Mouse (Mus musculus) heart, embryonic 16.5 days (tissue): ENCODE results near the gene Dnph1. TPM values are rescaled to one million over a fixed set of nuclear protein-coding genes. Genes with fewer than 3 reads are reported as not detected.
"Not testable (repeated sequence)": the region's sequence is repeated elsewhere in the genome, so short reads cannot be mapped to it uniquely, and the experiment has no call there.

ENCODE experiments used
- ATAC-seq: fragments of 200-750 bp; cut with Nextera tagmentation; replicated peaks from 2 replicates; pipeline ENCODE4 v1.8.0; 2017; ENCODE audit warnings: moderate number of reproducible peaks; ENCODE audit not compliant: insufficient read depth, low FRiP score; ENCODE audit errors: extremely low read depth
- H3K27ac ChIP-seq: fragments of 300-500 bp; sonication (generic); 2 replicates; pipeline ENCODE4 v1.5.1; 2014; ENCODE audit warnings: mild to moderate bottlenecking, low read length, control low read depth, moderate library complexity
- H3K27me3 ChIP-seq: fragments of 300-500 bp; sonication (generic); 2 replicates; pipeline ENCODE4 v1.6.1; 2014; ENCODE audit warnings: low read length, mixed read lengths; ENCODE audit not compliant: control insufficient read depth, insufficient read depth
- H3K36me3 ChIP-seq: fragments of 300-500 bp; sonication (generic); 2 replicates; pipeline ENCODE4 v1.6.1; 2014; ENCODE audit not compliant: control insufficient read depth, insufficient read depth
- H3K4me1 ChIP-seq: fragments of 300-500 bp; sonication (generic); 2 replicates; pipeline ENCODE4 v1.6.1; 2014; ENCODE audit warnings: low read length, mixed read lengths; ENCODE audit not compliant: control insufficient read depth, insufficient read depth
- H3K4me2 ChIP-seq: fragments of 300-500 bp; sonication (generic); 2 replicates; pipeline ENCODE4 v1.6.1; 2014; ENCODE audit warnings: low read depth, mild to moderate bottlenecking, control low read depth, low read length
- H3K4me3 ChIP-seq: fragments of 300-500 bp; sonication (generic); 2 replicates; pipeline ENCODE4 v1.5.1; 2014; ENCODE audit warnings: mild to moderate bottlenecking, control low read depth, low read length
- H3K9ac ChIP-seq: fragments of 300-500 bp; sonication (generic); 2 replicates; pipeline ENCODE4 v1.6.1; 2014; ENCODE audit warnings: low read length, control low read depth
- H3K9me3 ChIP-seq: fragments of 300-500 bp; sonication (generic); replicated peaks from 2 replicates; pipeline ENCODE4 v1.6.1; 2016; ENCODE audit warnings: low read length; ENCODE audit not compliant: control insufficient read depth
- WGBS: fragments of 180-500 bp; shearing (Covaris S2); extraction: QIAGEN DNeasy Blood & Tissue Kit; methylation state at CpG from one replicate; pipeline ENCODE4 v1.1.7; 2014; 5-methylcytosine and 5-hydroxymethylcytosine counted together
- polyA plus RNA-seq: library from polyadenylated mRNA; unstranded; fragments of >200 nt; fragmentation: Nextera tagmentation; extraction: Ambion mirVana; gene quantifications from 2 replicates; pipeline ENCODE4 v1.2.1, GENCODE M21; 2015

Gene Dnph1
- polyA plus RNA-seq, 1 experiment from 2014 or later = 29.6 TPM

DNA sequence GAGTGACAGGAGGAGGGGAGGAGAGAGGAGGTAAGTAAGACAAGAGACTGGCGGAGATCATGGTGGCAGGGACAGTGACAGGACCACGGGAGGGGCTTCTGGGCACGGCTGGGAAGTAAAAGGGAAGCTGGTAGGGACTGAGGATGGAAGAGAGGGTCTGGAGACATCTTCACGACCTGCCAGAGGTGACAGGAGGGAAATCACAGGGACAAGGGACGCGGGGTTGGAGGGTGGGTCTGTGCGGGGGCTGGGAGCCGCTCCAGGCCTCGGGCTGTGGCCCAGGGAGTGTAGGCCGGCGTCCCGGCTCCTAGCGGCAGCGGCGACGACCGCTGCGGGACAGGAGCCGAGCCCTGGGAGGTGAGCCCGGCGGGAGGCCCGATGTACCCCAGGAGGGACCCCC is 9.5 kb upstream of the Dnph1 start:
- ATAC-seq = no peak
- H3K27ac ChIP-seq = no peak overlapping the region
- peaks cover 6% of the 10 kb centered on the region; the same call in 1 of the 2 replicates for H3K4me1 ChIP-seq
- no peak overlapping the region for H3K9ac ChIP-seq
- WGBS = 5% methylated on average over 20 of the region's 22 CpGs
- no peaks in the 10 kb centered on the region for H3K36me3 ChIP-seq
- H3K9me3 ChIP-seq = no peaks in the 10 kb centered on the region
- peaks cover 60% of the 10 kb centered on the region for H3K27me3 ChIP-seq
- peak overlapping the region; percentile 47 for H3K4me3 ChIP-seq
- peak overlapping the region; percentile 64 for H3K4me2 ChIP-seq

DNA sequence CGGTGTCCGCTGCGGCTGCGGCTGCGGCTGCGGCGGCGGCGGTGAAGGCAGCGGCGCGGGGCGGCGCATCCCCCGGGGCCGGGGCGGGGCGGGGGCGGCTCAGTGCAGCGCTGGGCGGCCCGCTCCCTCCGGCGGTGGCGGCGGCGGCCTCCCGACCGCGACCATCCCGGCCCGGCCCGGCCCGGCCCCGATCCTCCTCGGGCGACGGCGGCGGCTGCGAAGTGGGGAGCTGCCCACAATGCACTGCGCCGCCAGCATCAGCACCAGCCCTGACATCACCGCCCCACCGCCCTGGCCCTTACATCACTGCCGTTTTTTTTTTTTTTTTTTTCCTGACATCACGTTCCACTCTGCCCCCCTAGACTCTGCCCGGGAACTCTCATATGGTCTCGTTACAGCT is 9.1 kb upstream of the Dnph1 start, which contains the start of gene Ttbk1:
Gene Ttbk1, minus strand, starts transcription at position 245 of the 400 bp plus-strand sequence.
- no peak within 1 kb of the TSS for H3K9ac ChIP-seq
- no peak for ATAC-seq
- 2% methylated on average over 32 of the region's 49 CpGs for WGBS

DNA sequence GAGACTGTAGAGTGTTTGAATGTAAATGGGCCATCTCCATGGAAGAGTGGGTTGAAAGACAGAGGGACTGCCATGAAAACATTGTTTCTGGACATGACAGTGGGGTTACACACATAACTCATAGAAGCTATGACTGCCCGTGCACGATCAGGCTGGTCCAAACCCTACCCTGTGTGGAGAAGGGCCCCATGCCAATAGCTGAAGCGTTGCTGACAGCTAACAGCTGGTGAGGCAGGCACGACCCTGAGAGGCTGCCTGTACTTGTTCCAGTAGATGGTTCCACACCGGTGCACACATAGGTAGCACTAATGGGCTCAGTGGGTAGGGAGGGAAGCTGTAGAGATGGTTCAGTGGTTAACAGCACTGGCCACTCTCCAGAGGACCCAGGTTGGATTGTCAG is 1.0 kb upstream of the Dnph1 start:
- 58% methylated on average over 5 of the region's 5 CpGs for WGBS
- H3K4me3 ChIP-seq = no peak overlapping the region
- no peak overlapping the region for H3K9ac ChIP-seq
- H3K9me3 ChIP-seq = no peaks in the 10 kb centered on the region
- no peak for ATAC-seq
- H3K27me3 ChIP-seq = 0 out of 2 replicates have a peak, but pooled peaks cover 2% of the 10 kb centered on the region
- H3K4me2 ChIP-seq = no peak overlapping the region
- no peak overlapping the region for H3K27ac ChIP-seq
- no peaks in the 10 kb centered on the region for H3K4me1 ChIP-seq
- H3K36me3 ChIP-seq = no peaks in the 10 kb centered on the region

More for the DNA sequence above, 9.1 kb upstream of the Dnph1 start, which contains the start of gene Ttbk1:
- no peak within 1 kb of the TSS for H3K27ac ChIP-seq
- H3K9me3 ChIP-seq = no peaks in the 10 kb centered on the region
- H3K4me3 ChIP-seq = peak within 1 kb of the TSS; percentile 47
- peaks cover 60% of the 10 kb centered on the region for H3K27me3 ChIP-seq
- H3K36me3 ChIP-seq = no peaks in the 10 kb centered on the region
- H3K4me2 ChIP-seq = peak within 1 kb of the TSS; percentile 64
- H3K4me1 ChIP-seq = peaks cover 6% of the 10 kb centered on the region; the same call in 1 of the 2 replicates

DNA sequence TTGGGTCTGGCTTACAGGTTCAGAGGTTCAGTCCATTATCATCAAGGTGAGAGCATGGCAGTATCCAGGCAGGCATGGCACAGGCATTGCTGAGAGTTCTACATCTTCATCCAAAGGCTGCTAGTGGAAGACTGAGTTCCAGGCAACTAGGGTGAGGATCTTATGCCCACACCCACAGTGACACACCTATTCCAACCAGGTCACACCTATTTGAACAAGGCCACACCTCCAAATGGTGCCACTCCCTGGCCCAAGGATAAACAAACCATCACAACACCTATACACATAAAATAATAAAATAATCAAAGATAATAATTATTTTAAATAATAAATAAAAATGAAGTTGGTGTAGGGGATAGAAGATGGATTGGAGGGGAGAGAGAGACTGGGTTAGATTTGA is 430 bp upstream of the Dnph1 start:
- ATAC-seq, H3K4me1 ChIP-seq, H3K4me2 ChIP-seq, H3K36me3 ChIP-seq, H3K27ac ChIP-seq, H3K9me3 ChIP-seq, H3K4me3 ChIP-seq, H3K27me3 ChIP-seq, H3K9ac ChIP-seq: not testable (repeated sequence)

DNA sequence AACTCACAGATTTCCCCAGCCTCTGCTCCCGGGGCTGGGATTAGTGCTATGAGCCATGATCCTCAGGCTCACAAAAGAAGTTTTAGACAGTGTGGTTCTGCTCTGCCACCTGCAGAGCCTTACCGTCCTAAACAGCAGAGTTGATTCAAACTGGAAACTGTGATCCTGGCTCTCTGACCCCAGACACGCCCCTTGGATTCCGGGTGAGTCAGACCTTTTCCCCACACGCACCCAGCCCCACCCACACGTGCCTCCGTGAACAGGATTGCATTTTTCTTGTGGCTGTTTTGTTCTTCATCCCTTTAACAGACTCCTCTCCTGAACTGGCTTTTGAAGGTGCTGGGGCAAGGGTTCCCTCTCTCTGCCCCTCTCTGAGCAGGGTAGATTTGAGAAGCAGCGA is 1.4 kb downstream of the Dnph1 start:
- Histone ChIP-seq H3K36me3 (no peaks in the 10 kb centered on the region), H3K9me3 (no peaks in the 10 kb centered on the region), H3K27me3 (0 out of 2 replicates have a peak, but pooled peaks cover 2% of the 10 kb centered on the region), H3K4me1 (no peaks in the 10 kb centered on the region), H3K4me2 (no peak overlapping the region), H3K27ac (no peak overlapping the region), H3K4me3 (no peak overlapping the region), H3K9ac (no peak overlapping the region)
- no peak for ATAC-seq
- WGBS = 71% methylated on average over 8 of the region's 8 CpGs

DNA sequence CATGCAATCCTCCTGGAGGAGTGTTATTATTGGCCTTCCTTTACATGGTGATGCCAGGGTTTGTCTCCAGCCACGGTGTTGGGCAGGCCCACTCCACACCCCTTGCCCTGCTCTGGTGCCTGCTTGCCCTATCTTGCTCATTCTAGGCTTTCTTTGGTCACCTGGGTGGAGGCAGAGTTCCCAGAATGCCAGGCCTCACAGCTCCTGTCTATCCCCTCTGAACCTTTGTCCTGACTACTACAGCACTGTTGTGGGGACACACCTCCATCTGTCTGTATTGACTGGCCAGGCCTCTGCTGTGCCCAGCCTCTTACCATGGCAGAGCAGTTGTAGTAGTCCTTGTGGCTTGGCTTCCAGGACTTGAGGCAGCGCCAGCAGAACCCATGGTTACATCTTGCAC is 6.3 kb downstream of the Dnph1 start:
- ATAC-seq = no peak
- no peaks in the 10 kb centered on the region for H3K36me3 ChIP-seq

DNA sequence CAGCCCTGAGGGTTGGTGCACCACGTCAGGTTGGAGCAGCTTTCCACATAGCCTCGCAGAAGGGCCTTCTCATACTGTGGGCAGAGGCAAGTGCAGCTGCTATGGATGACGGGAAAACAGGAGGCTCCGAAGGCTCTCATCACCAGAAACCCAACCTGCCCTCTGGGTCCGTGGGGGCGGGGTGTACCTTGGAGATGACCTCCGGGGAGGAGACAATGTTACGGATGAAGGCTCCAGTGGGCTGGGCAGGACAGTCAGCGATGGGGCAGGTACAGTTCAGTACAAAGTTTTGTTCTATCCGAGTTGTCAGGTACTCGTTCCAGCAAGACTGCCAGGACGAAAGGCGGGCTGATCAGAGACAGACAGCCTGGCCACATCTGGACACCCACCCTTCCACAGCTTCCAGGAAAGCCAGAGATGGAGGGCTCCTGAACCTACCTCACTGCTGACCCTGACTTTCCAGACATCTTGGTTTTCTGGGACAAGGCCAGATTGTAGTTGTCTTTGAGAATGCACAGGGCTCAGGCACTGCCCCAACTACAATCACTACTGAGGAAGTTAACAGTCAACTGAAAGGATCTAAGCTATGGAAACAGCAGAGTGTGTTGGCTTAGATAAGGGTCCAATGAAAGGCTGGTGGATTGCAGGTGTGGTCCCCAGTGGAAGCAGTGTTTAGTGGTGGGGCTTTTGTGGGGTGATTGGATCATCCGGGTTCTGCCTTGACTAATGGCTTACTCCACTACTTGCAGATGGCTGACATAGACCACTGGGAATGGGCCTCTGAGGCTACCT is 7.5 kb downstream of the Dnph1 start:
- H3K36me3 ChIP-seq = no peaks in the 10 kb centered on the region
- H3K4me1 ChIP-seq = no peaks in the 10 kb centered on the region
- WGBS = 73% methylated on average over 14 of the region's 14 CpGs
- no peak overlapping the region for H3K4me2 ChIP-seq
- H3K9ac ChIP-seq = no peak overlapping the region
- ATAC-seq = no peak
- no peaks in the 10 kb centered on the region for H3K27me3 ChIP-seq
- H3K27ac ChIP-seq = no peak overlapping the region
- H3K9me3 ChIP-seq = no peaks in the 10 kb centered on the region
- H3K4me3 ChIP-seq = no peak overlapping the region

More for the DNA sequence above, 6.3 kb downstream of the Dnph1 start:
- no peak overlapping the region for H3K27ac ChIP-seq
- no peak overlapping the region for H3K4me2 ChIP-seq
- no peak overlapping the region for H3K4me3 ChIP-seq
- no peaks in the 10 kb centered on the region for H3K9me3 ChIP-seq
- no peaks in the 10 kb centered on the region for H3K27me3 ChIP-seq
- no peaks in the 10 kb centered on the region for H3K4me1 ChIP-seq
- 80% methylated on average over 2 of the region's 2 CpGs for WGBS
- H3K9ac ChIP-seq = no peak overlapping the region

DNA sequence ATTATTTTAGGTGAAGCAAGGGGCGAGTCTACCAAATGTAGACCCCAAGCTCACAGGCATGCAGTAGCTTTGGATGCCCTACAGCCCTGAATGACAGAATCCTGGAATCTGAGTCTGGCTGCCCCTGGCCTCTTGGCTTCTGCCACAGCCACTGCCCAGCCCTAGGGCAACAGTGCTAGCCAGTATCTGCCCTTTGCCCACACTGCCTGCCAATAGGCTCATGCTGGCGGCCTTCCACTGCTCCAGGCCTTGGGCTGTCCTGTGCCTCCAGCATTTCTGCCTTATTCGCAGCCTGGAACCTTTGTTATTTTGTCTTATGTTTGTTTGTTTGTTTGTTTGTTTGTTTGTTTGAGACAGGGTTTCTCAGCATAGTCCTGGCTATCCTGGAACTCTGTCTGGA is 9.1 kb downstream of the Dnph1 start:
- H3K27me3 ChIP-seq = no peaks in the 10 kb centered on the region
- no peaks in the 10 kb centered on the region for H3K4me1 ChIP-seq
- no peak for ATAC-seq
- no peak overlapping the region for H3K4me3 ChIP-seq
- H3K9me3 ChIP-seq = no peaks in the 10 kb centered on the region
- no peaks in the 10 kb centered on the region for H3K36me3 ChIP-seq
- H3K4me2 ChIP-seq = no peak overlapping the region
- H3K27ac ChIP-seq = no peak overlapping the region
- WGBS = 88% methylated on average over 3 of the region's 3 CpGs
- H3K9ac ChIP-seq = no peak overlapping the region

DNA sequence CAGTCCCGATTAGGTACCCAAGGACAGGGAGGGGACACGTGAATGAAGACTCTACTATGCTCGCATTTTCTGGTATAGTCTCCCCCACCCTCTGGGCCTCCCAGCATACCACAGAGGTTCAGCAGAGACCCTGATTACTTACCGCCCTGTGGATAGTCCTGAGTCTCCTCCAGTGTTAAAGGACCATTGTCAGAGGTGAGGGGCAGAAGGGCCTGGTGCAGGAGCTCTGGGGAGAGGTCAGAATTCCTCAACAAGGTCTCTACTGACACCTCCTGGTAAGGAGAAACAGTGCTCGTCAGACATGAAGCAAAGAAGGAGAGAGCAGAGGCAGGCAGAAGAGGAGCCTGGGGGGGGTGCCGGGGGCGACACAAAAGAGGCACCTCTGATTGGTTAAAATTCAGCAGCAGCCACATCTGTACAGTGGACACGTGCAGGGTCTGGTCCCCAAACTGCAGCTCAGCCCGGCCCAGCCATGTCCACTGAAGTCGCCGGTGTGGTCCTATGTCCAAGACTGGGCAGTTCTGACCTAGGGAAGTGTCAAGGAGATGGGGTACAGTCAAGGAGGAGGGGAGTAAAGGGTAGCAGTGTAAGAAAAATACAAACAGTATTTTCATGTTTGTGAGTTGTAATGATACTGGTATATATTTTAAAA is 14.7 kb downstream of the Dnph1 start:
- 55% methylated on average over 11 of the region's 11 CpGs for WGBS
- Histone ChIP-seq H3K9ac (no peak overlapping the region), H3K4me2 (no peak overlapping the region), H3K4me3 (no peak overlapping the region), H3K4me1 (no peaks in the 10 kb centered on the region), H3K27ac (no peak overlapping the region), H3K9me3 (no peaks in the 10 kb centered on the region), H3K27me3 (no peaks in the 10 kb centered on the region), H3K36me3 (no peaks in the 10 kb centered on the region)
- ATAC-seq = no peak
